Mouse (Mus musculus) stomach, postnatal 0 days (tissue): ENCODE results near the gene Gm20721.

ENCODE experiments used
- CTCF ChIP-seq: IDR thresholded peaks from 2 replicates; pipeline ENCODE4 v1.5.1; 2016; ENCODE audit warnings: antibody characterized with exemption, low read depth, mild to moderate bottlenecking, moderate library complexity
- EP300 ChIP-seq: optimal IDR thresholded peaks from 2 replicates; pipeline ENCODE3; 2016; ENCODE audit warnings: antibody characterized with exemption

GRCm38 (mm10) chr2:174358516-174358915, 12.0 kb upstream of the Gm20721 start:
- no peak for TF ChIP-seq CTCF
- no peak for TF ChIP-seq EP300
